Mouse (Mus musculus): ENCODE results near the gene Mpp6. TPM values are rescaled to one million over a fixed set of nuclear protein-coding genes. Genes with fewer than 3 reads are reported as not detected.
A peak's percentile ranks its signal among the peaks of the same experiment; 100 is the strongest.

Mpp6 gene
- polyA plus RNA-seq, 1 experiment from 2014 or later: 61.6 TPM

- H3K27ac ChIP-seq: peak overlapping the region; percentile 51
- no peaks in the 10 kb centered on the region for H3K36me3 ChIP-seq (ENCODE audit: inconsistent target)
- H3K79me2 ChIP-seq (ENCODE audit: inconsistent target): no peaks in the 10 kb centered on the region
- H3K4me3 ChIP-seq (ENCODE audit: inconsistent target): peak overlapping the region; percentile 19; the same call in 1 of the 2 replicates
- WGBS (ENCODE audit: missing documents): 2% methylated on average over 4 of the region's 4 CpGs
Observed at GRCm38 (mm10) chr6:50187955-50188354, 77.9 kb downstream of the Mpp6 start.

GRCm38 (mm10) chr6:50189376-50189775, 79.3 kb downstream of the Mpp6 start:
- Histone ChIP-seq H3K27ac (no peak overlapping the region), H3K36me3 (ENCODE audit: inconsistent target) (no peaks in the 10 kb centered on the region), H3K79me2 (ENCODE audit: inconsistent target) (no peaks in the 10 kb centered on the region), H3K4me3 (ENCODE audit: inconsistent target) (no peak overlapping the region)

- Histone ChIP-seq H3K4me3 (ENCODE audit: inconsistent target) (no peak overlapping the region), H3K79me2 (ENCODE audit: inconsistent target) (no peaks in the 10 kb centered on the region), H3K27ac (no peak overlapping the region), H3K36me3 (ENCODE audit: inconsistent target) (no peaks in the 10 kb centered on the region)
- WGBS (ENCODE audit: missing documents): 96% methylated on average over 3 of the region's 3 CpGs
Observed at GRCm38 (mm10) chr6:50191605-50192004, 81.6 kb downstream of the Mpp6 start.

GRCm38 (mm10) chr6:50192169-50192568, 82.1 kb downstream of the Mpp6 start:
- H3K4me3 ChIP-seq (ENCODE audit: inconsistent target): no peak overlapping the region
- H3K36me3 ChIP-seq (ENCODE audit: inconsistent target): no peaks in the 10 kb centered on the region
- H3K27ac ChIP-seq: no peak overlapping the region
- WGBS (ENCODE audit: missing documents): 94% methylated on average over 1 of the region's 1 CpGs
- no peaks in the 10 kb centered on the region for H3K79me2 ChIP-seq (ENCODE audit: inconsistent target)

GRCm38 (mm10) chr6:50192822-50193221, 82.8 kb downstream of the Mpp6 start:
- 25% methylated on average over 1 of the region's 3 CpGs for WGBS (ENCODE audit: missing documents)
- H3K79me2 ChIP-seq (ENCODE audit: inconsistent target): no peaks in the 10 kb centered on the region
- H3K27ac ChIP-seq: no peak overlapping the region
- no peaks in the 10 kb centered on the region for H3K36me3 ChIP-seq (ENCODE audit: inconsistent target)
- no peak overlapping the region for H3K4me3 ChIP-seq (ENCODE audit: inconsistent target)

- no peak overlapping the region for H3K27ac ChIP-seq
- 90% methylated on average over 5 of the region's 5 CpGs for WGBS (ENCODE audit: missing documents)
- no peaks in the 10 kb centered on the region for H3K79me2 ChIP-seq (ENCODE audit: inconsistent target)
- no peaks in the 10 kb centered on the region for H3K36me3 ChIP-seq (ENCODE audit: inconsistent target)
- no peak overlapping the region for H3K4me3 ChIP-seq (ENCODE audit: inconsistent target)
Observed at GRCm38 (mm10) chr6:50193851-50194250, 83.8 kb downstream of the Mpp6 start.

GRCm38 (mm10) chr6:50204356-50204755, 94.3 kb downstream of the Mpp6 start:
- no peaks in the 10 kb centered on the region for H3K79me2 ChIP-seq (ENCODE audit: inconsistent target)
- H3K4me3 ChIP-seq (ENCODE audit: inconsistent target): no peak overlapping the region
- no peaks in the 10 kb centered on the region for H3K36me3 ChIP-seq (ENCODE audit: inconsistent target)
- 95% methylated on average over 4 of the region's 4 CpGs for WGBS (ENCODE audit: missing documents)
- no peak overlapping the region for H3K27ac ChIP-seq

- 86% methylated on average over 4 of the region's 4 CpGs for WGBS (ENCODE audit: missing documents)
- no peaks in the 10 kb centered on the region for H3K79me2 ChIP-seq (ENCODE audit: inconsistent target)
- no peak overlapping the region for H3K27ac ChIP-seq
- no peak overlapping the region for H3K4me3 ChIP-seq (ENCODE audit: inconsistent target)
- H3K36me3 ChIP-seq (ENCODE audit: inconsistent target): no peaks in the 10 kb centered on the region
Observed at GRCm38 (mm10) chr6:50205093-50205492, 95.1 kb downstream of the Mpp6 start.

- Histone ChIP-seq H3K4me3 (ENCODE audit: inconsistent target) (no peak overlapping the region), H3K27ac (no peak overlapping the region), H3K79me2 (ENCODE audit: inconsistent target) (no peaks in the 10 kb centered on the region), H3K36me3 (ENCODE audit: inconsistent target) (peaks cover 6% of the 10 kb centered on the region; the same call in 1 of the 2 replicates)
- WGBS (ENCODE audit: missing documents): 60% methylated on average over 2 of the region's 2 CpGs
Observed at GRCm38 (mm10) chr6:50214711-50215372, 104.8 kb downstream of the Mpp6 start.

- H3K27ac ChIP-seq: no peak overlapping the region
- WGBS (ENCODE audit: missing documents): 100% methylated on average over 2 of the region's 2 CpGs
- no peak overlapping the region for H3K4me3 ChIP-seq (ENCODE audit: inconsistent target)
- no peaks in the 10 kb centered on the region for H3K79me2 ChIP-seq (ENCODE audit: inconsistent target)
- H3K36me3 ChIP-seq (ENCODE audit: inconsistent target): peaks cover 6% of the 10 kb centered on the region; the same call in 1 of the 2 replicates
Observed at GRCm38 (mm10) chr6:50215373-50215745, 105.3 kb downstream of the Mpp6 start.

- Histone ChIP-seq H3K4me3 (ENCODE audit: inconsistent target) (no peak overlapping the region), H3K79me2 (ENCODE audit: inconsistent target) (no peaks in the 10 kb centered on the region), H3K27ac (no peak overlapping the region), H3K36me3 (ENCODE audit: inconsistent target) (peaks cover 6% of the 10 kb centered on the region; the same call in 1 of the 2 replicates)
- WGBS (ENCODE audit: missing documents): 88% methylated on average over 4 of the region's 4 CpGs
Observed at GRCm38 (mm10) chr6:50215986-50216385, 105.9 kb downstream of the Mpp6 start.

- H3K36me3 ChIP-seq (ENCODE audit: inconsistent target): peaks cover 6% of the 10 kb centered on the region; the same call in 1 of the 2 replicates
- no peak overlapping the region for H3K27ac ChIP-seq
- WGBS (ENCODE audit: missing documents): 88% methylated on average over 3 of the region's 3 CpGs
- no peak overlapping the region for H3K4me3 ChIP-seq (ENCODE audit: inconsistent target)
- H3K79me2 ChIP-seq (ENCODE audit: inconsistent target): no peaks in the 10 kb centered on the region
Observed at GRCm38 (mm10) chr6:50218628-50219027, 108.6 kb downstream of the Mpp6 start.

- Histone ChIP-seq H3K36me3 (ENCODE audit: inconsistent target) (peaks cover 6% of the 10 kb centered on the region; the same call in 1 of the 2 replicates), H3K27ac (no peak overlapping the region), H3K79me2 (ENCODE audit: inconsistent target) (no peaks in the 10 kb centered on the region), H3K4me3 (ENCODE audit: inconsistent target) (no peak overlapping the region)
- WGBS (ENCODE audit: missing documents): 77% methylated on average over 6 of the region's 6 CpGs
Observed at GRCm38 (mm10) chr6:50219066-50219465, 109.0 kb downstream of the Mpp6 start.

GRCm38 (mm10) chr6:50220863-50221262, 110.8 kb downstream of the Mpp6 start:
- Histone ChIP-seq H3K27ac (no peak overlapping the region), H3K36me3 (ENCODE audit: inconsistent target) (peaks cover 6% of the 10 kb centered on the region; the same call in 1 of the 2 replicates), H3K4me3 (ENCODE audit: inconsistent target) (no peak overlapping the region), H3K79me2 (ENCODE audit: inconsistent target) (no peaks in the 10 kb centered on the region)
- WGBS (ENCODE audit: missing documents): 65% methylated on average over 4 of the region's 6 CpGs

- Histone ChIP-seq H3K27ac (peak overlapping the region; percentile 91), H3K36me3 (ENCODE audit: inconsistent target) (peaks cover 6% of the 10 kb centered on the region; the same call in 1 of the 2 replicates), H3K4me3 (ENCODE audit: inconsistent target) (no peak overlapping the region; the same call in 1 of the 2 replicates), H3K79me2 (ENCODE audit: inconsistent target) (no peaks in the 10 kb centered on the region)
- 93% methylated on average over 5 of the region's 5 CpGs for WGBS (ENCODE audit: missing documents)
Observed at GRCm38 (mm10) chr6:50222351-50222750, 112.3 kb downstream of the Mpp6 start.

- Histone ChIP-seq H3K27ac (peak overlapping the region; percentile 91), H3K79me2 (ENCODE audit: inconsistent target) (no peaks in the 10 kb centered on the region), H3K4me3 (ENCODE audit: inconsistent target) (no peak overlapping the region; the same call in 1 of the 2 replicates), H3K36me3 (ENCODE audit: inconsistent target) (no peaks in the 10 kb centered on the region)
- WGBS (ENCODE audit: missing documents): 3% methylated on average over 5 of the region's 5 CpGs
Observed at GRCm38 (mm10) chr6:50222986-50223385, 112.9 kb downstream of the Mpp6 start.
